Mouse (Mus musculus): ENCODE data around the gene Tbc1d23.

DNA sequence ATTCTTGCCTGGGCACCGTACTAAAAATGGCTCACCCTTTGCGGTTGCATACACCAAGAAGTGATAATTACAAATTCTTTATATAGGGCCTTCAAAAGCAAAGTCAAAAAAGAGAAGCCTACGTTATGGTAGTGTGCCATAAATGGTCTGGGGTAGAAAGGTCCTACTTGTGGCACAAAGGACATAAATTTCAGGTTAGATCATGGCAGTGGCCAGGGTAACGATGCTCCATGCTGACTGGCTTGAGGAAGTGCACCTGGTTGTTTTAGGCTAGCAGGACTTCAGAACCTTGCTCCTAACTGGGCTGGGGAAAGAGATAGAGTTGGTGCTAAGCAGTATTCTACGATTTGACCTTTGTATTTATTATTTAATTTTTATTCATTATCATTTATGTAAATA is 63.8 kb downstream of the Tbc1d23 start:
- no peak for TF ChIP-seq CTCF (IDR thresholded peaks at IDR 0.05; ENCODE audit: low read depth)
- TF ChIP-seq EP300 (IDR thresholded peaks at IDR 0.05; ENCODE audit: low read depth): no peak

Data from liver, embryonic 14.5 days (tissue).